Mouse (Mus musculus) liver, postnatal 0 days (tissue): ENCODE results near the gene Wdr18.

Experiments used
- CTCF ChIP-seq: sonication (generic); IDR thresholded peaks from 2 replicates; pipeline ENCODE4 v1.5.1; 2016; ENCODE audit warnings: antibody characterized with exemption, low read depth
- EP300 ChIP-seq: IDR thresholded peaks from 2 replicates; pipeline ENCODE4 v1.6.1; 2016; ENCODE audit warnings: antibody characterized with exemption, low read depth, mild to moderate bottlenecking

GRCm38 (mm10) chr10:79977324-79977723, 17.4 kb downstream of the Wdr18 start:
- TF ChIP-seq EP300: no peak
- no peak for TF ChIP-seq CTCF
